Mouse (Mus musculus): ENCODE results near the gene Olfr784. TPM values are rescaled to one million over a fixed set of nuclear protein-coding genes. Genes with fewer than 3 reads are reported as not detected.
"Not testable (repeated sequence)": the region's sequence is repeated elsewhere in the genome, so short reads cannot be mapped to it uniquely, and the experiment has no call there.

Olfr784 gene
- 0.07 TPM in 1 of 2 replicates, not detected in the other for polyA plus RNA-seq (2015; fragmentation: Nextera tagmentation; extraction: Ambion mirVana)

- Histone ChIP-seq H3K4me3 (no peak within 1 kb of the TSS), H3K9me3 (no peaks in the 10 kb centered on the region), H3K4me1 (no peaks in the 10 kb centered on the region), H3K27me3 (replicated peaks) (no peaks in the 10 kb centered on the region), H3K36me3 (no peaks in the 10 kb centered on the region), H3K4me2 (no peak within 1 kb of the TSS), H3K9ac (no peak within 1 kb of the TSS), H3K27ac (replicated peaks) (no peak within 1 kb of the TSS)
- ATAC-seq (ENCODE audit: extremely low read depth, insufficient number of reproducible peaks, low FRiP score, low TSS enrichment), result no peak
Observed at GRCm38 (mm10) chr10:129383783-129384182, at the start of gene Olfr784. Olfr784 (plus strand) TSS chr10:129384083.

- Histone ChIP-seq H3K9ac (no peak within 1 kb of the TSS), H3K4me2 (no peak within 1 kb of the TSS), H3K9me3 (no peaks in the 10 kb centered on the region), H3K36me3 (no peaks in the 10 kb centered on the region), H3K4me1 (no peaks in the 10 kb centered on the region), H3K27ac (replicated peaks) (no peak within 1 kb of the TSS), H3K27me3 (replicated peaks) (no peaks in the 10 kb centered on the region), H3K4me3 (no peak within 1 kb of the TSS)
- ATAC-seq (ENCODE audit: extremely low read depth, insufficient number of reproducible peaks, low FRiP score, low TSS enrichment), result no peak
- 76% methylated on average over 3 of the region's 3 CpGs for WGBS
Observed at GRCm38 (mm10) chr10:129348550-129348949, 35.3 kb upstream of the Olfr784 start, which contains the start of gene Olfr782. Olfr782 (plus strand) TSS chr10:129348850.

- not testable (repeated sequence) for H3K4me3 ChIP-seq; H3K9me3 ChIP-seq; H3K9ac ChIP-seq; H3K4me2 ChIP-seq; H3K36me3 ChIP-seq; ATAC-seq (ENCODE audit: extremely low read depth, insufficient number of reproducible peaks, low FRiP score, low TSS enrichment); H3K27me3 ChIP-seq (replicated peaks); H3K4me1 ChIP-seq; H3K27ac ChIP-seq (replicated peaks)
- 58% methylated on average over 2 of the region's 2 CpGs for WGBS
Observed at GRCm38 (mm10) chr10:129352475-129352874, 31.4 kb upstream of the Olfr784 start.

GRCm38 (mm10) chr10:129356496-129356895 lies 27.4 kb upstream of the Olfr784 start:
- not testable (repeated sequence) for ATAC-seq (ENCODE audit: extremely low read depth, insufficient number of reproducible peaks, low FRiP score, low TSS enrichment)

GRCm38 (mm10) chr10:129357307-129357706 lies 26.6 kb upstream of the Olfr784 start:
- no peaks in the 10 kb centered on the region for H3K36me3 ChIP-seq

More at GRCm38 (mm10) chr10:129356496-129356895, 27.4 kb upstream of the Olfr784 start:
- H3K36me3 ChIP-seq; H3K27ac ChIP-seq (replicated peaks); H3K4me1 ChIP-seq; H3K4me3 ChIP-seq; H3K27me3 ChIP-seq (replicated peaks); H3K9ac ChIP-seq; H3K4me2 ChIP-seq; H3K9me3 ChIP-seq: not testable (repeated sequence)
- 68% methylated on average over 4 of the region's 4 CpGs for WGBS

GRCm38 (mm10) chr10:129374051-129374450 lies 9.8 kb upstream of the Olfr784 start:
- not testable (repeated sequence) for H3K9ac ChIP-seq; H3K4me1 ChIP-seq; H3K9me3 ChIP-seq; H3K36me3 ChIP-seq; H3K27me3 ChIP-seq (replicated peaks); H3K4me2 ChIP-seq; ATAC-seq (ENCODE audit: extremely low read depth, insufficient number of reproducible peaks, low FRiP score, low TSS enrichment); H3K4me3 ChIP-seq; H3K27ac ChIP-seq (replicated peaks)
- WGBS, result 76% methylated on average over 5 of the region's 5 CpGs

More at GRCm38 (mm10) chr10:129357307-129357706, 26.6 kb upstream of the Olfr784 start:
- no peak for ATAC-seq (ENCODE audit: extremely low read depth, insufficient number of reproducible peaks, low FRiP score, low TSS enrichment)
- Histone ChIP-seq H3K4me1 (no peaks in the 10 kb centered on the region), H3K9me3 (0 out of 2 replicates have a peak, but pooled peaks cover 11% of the 10 kb centered on the region), H3K9ac (no peak overlapping the region), H3K27me3 (replicated peaks) (no peaks in the 10 kb centered on the region), H3K4me2 (no peak overlapping the region), H3K27ac (replicated peaks) (no peak overlapping the region), H3K4me3 (no peak overlapping the region)
- WGBS, result 63% methylated on average over 5 of the region's 5 CpGs

GRCm38 (mm10) chr10:129400892-129401291 lies 17.0 kb downstream of the Olfr784 start:
- WGBS, result 46% methylated on average over 5 of the region's 5 CpGs
- H3K27ac ChIP-seq (replicated peaks), result no peak overlapping the region
- no peaks in the 10 kb centered on the region for H3K27me3 ChIP-seq (replicated peaks)
- no peaks in the 10 kb centered on the region for H3K36me3 ChIP-seq
- no peak overlapping the region for H3K4me2 ChIP-seq
- no peak overlapping the region for H3K4me3 ChIP-seq
- no peak for ATAC-seq (ENCODE audit: extremely low read depth, insufficient number of reproducible peaks, low FRiP score, low TSS enrichment)
- H3K9me3 ChIP-seq, result peaks cover 3% of the 10 kb centered on the region
- no peak overlapping the region for H3K9ac ChIP-seq
- H3K4me1 ChIP-seq, result no peaks in the 10 kb centered on the region

- Histone ChIP-seq H3K9me3 (no peaks in the 10 kb centered on the region), H3K27me3 (replicated peaks) (no peaks in the 10 kb centered on the region), H3K36me3 (no peaks in the 10 kb centered on the region), H3K4me3 (no peak within 1 kb of the TSS), H3K27ac (replicated peaks) (no peak within 1 kb of the TSS), H3K4me2 (no peak within 1 kb of the TSS), H3K9ac (no peak within 1 kb of the TSS), H3K4me1 (no peaks in the 10 kb centered on the region)
- WGBS, result 50% methylated on average over 2 of the region's 2 CpGs
- no peak for ATAC-seq (ENCODE audit: extremely low read depth, insufficient number of reproducible peaks, low FRiP score, low TSS enrichment)
Observed at GRCm38 (mm10) chr10:129405126-129405525, 21.2 kb downstream of the Olfr784 start, which contains the start of gene Olfr785. Olfr785 (plus strand) TSS chr10:129405426.

GRCm38 (mm10) chr10:129427006-129427405 lies 43.1 kb downstream of the Olfr784 start, which contains the start of gene Olfr786:
Olfr786 (plus strand) TSS chr10:129427306.
- Histone ChIP-seq H3K27me3 (replicated peaks) (no peaks in the 10 kb centered on the region), H3K4me1 (no peaks in the 10 kb centered on the region), H3K9me3 (no peaks in the 10 kb centered on the region), H3K9ac (no peak within 1 kb of the TSS), H3K27ac (replicated peaks) (no peak within 1 kb of the TSS), H3K4me2 (no peak within 1 kb of the TSS), H3K36me3 (no peaks in the 10 kb centered on the region), H3K4me3 (no peak within 1 kb of the TSS)
- no peak for ATAC-seq (ENCODE audit: extremely low read depth, insufficient number of reproducible peaks, low FRiP score, low TSS enrichment)

Other genes with a start within 250 kb of the Olfr784 start
- gene Olfr770, start 245.1 kb upstream of the Olfr784 start, polyA plus RNA-seq (2015; fragmentation: Nextera tagmentation; extraction: Ambion mirVana), result not detected in 2 replicates
- not detected in 2 replicates for gene Olfr771, start 219.3 kb upstream of the Olfr784 start, polyA plus RNA-seq (2015; fragmentation: Nextera tagmentation; extraction: Ambion mirVana)
- not detected in 2 replicates for gene Olfr772, start 206.2 kb upstream of the Olfr784 start, polyA plus RNA-seq (2015; fragmentation: Nextera tagmentation; extraction: Ambion mirVana)
- not detected in 2 replicates for gene Olfr773, start 196.7 kb upstream of the Olfr784 start, polyA plus RNA-seq (2015; fragmentation: Nextera tagmentation; extraction: Ambion mirVana)
- not detected in 2 replicates for gene Olfr774, start 147.9 kb upstream of the Olfr784 start, polyA plus RNA-seq (2015; fragmentation: Nextera tagmentation; extraction: Ambion mirVana)
- not detected in 2 replicates for gene Olfr775, start 135.7 kb upstream of the Olfr784 start, polyA plus RNA-seq (2015; fragmentation: Nextera tagmentation; extraction: Ambion mirVana)
- gene Olfr776, start 125.0 kb upstream of the Olfr784 start, polyA plus RNA-seq (2015; fragmentation: Nextera tagmentation; extraction: Ambion mirVana), result not detected in 2 replicates
- not detected in 2 replicates for gene Olfr777, start 112.6 kb upstream of the Olfr784 start, polyA plus RNA-seq (2015; fragmentation: Nextera tagmentation; extraction: Ambion mirVana)
- not detected in 2 replicates for gene Olfr780, start 66.0 kb upstream of the Olfr784 start, polyA plus RNA-seq (2015; fragmentation: Nextera tagmentation; extraction: Ambion mirVana)
- gene Olfr781, start 55.2 kb upstream of the Olfr784 start, polyA plus RNA-seq (2015; fragmentation: Nextera tagmentation; extraction: Ambion mirVana), result not detected in 2 replicates
- not detected in 2 replicates for gene Olfr782, start 35.2 kb upstream of the Olfr784 start, polyA plus RNA-seq (2015; fragmentation: Nextera tagmentation; extraction: Ambion mirVana)
- not detected in 2 replicates for gene Olfr785, start 21.3 kb downstream of the Olfr784 start, polyA plus RNA-seq (2015; fragmentation: Nextera tagmentation; extraction: Ambion mirVana)
- gene Olfr786, start 43.2 kb downstream of the Olfr784 start, polyA plus RNA-seq (2015; fragmentation: Nextera tagmentation; extraction: Ambion mirVana), result not detected in 2 replicates
- gene Olfr787, start 77.8 kb downstream of the Olfr784 start, polyA plus RNA-seq (2015; fragmentation: Nextera tagmentation; extraction: Ambion mirVana), result not detected in 2 replicates
- gene Olfr788, start 86.9 kb downstream of the Olfr784 start, polyA plus RNA-seq (2015; fragmentation: Nextera tagmentation; extraction: Ambion mirVana), result not detected in 2 replicates
- not detected in 2 replicates for gene Olfr789, start 100.7 kb downstream of the Olfr784 start, polyA plus RNA-seq (2015; fragmentation: Nextera tagmentation; extraction: Ambion mirVana)
- not detected in 2 replicates for gene Olfr790, start 114.4 kb downstream of the Olfr784 start, polyA plus RNA-seq (2015; fragmentation: Nextera tagmentation; extraction: Ambion mirVana)
- gene Olfr791, start 137.7 kb downstream of the Olfr784 start, polyA plus RNA-seq (2015; fragmentation: Nextera tagmentation; extraction: Ambion mirVana), result not detected in 2 replicates
- not detected in 2 replicates for gene Olfr792, start 155.1 kb downstream of the Olfr784 start, polyA plus RNA-seq (2015; fragmentation: Nextera tagmentation; extraction: Ambion mirVana)
- not detected in 2 replicates for gene Olfr794, start 183.6 kb downstream of the Olfr784 start, polyA plus RNA-seq (2015; fragmentation: Nextera tagmentation; extraction: Ambion mirVana)
- not detected in 2 replicates for gene Olfr796, start 228.5 kb downstream of the Olfr784 start, polyA plus RNA-seq (2015; fragmentation: Nextera tagmentation; extraction: Ambion mirVana)
- gene Olfr798, start 243.9 kb downstream of the Olfr784 start, polyA plus RNA-seq (2015; fragmentation: Nextera tagmentation; extraction: Ambion mirVana), result not detected in 2 replicates

All from heart, embryonic 13.5 days (tissue).